Mouse (Mus musculus) lung, postnatal 0 days (tissue): ENCODE results near the gene St3gal3. TPM values are rescaled to one million over a fixed set of nuclear protein-coding genes. Genes with fewer than 3 reads are reported as not detected.
A peak's percentile ranks its signal among the peaks of the same experiment; 100 is the strongest.

Source experiments
- ATAC-seq: fragments of 200-750 bp; cut with Nextera tagmentation; 2 replicates; pipeline ENCODE4 v1.8.0; 2017; ENCODE audit warnings: moderate library complexity
- DNase-seq: peaks from one replicate; pipeline ENCODE4 v3.0.0-alpha.2; 2016; ENCODE audit warnings: low spot score
- H3K27ac ChIP-seq: fragments of 300-500 bp; sonication (generic); 2 replicates; pipeline ENCODE4 v1.5.1; 2014; ENCODE audit warnings: antibody characterized with exemption, mild to moderate bottlenecking, low read length, mixed read lengths
- H3K27me3 ChIP-seq: fragments of 300-500 bp; sonication (generic); replicated peaks from 2 replicates; pipeline ENCODE4 v1.6.1; 2014; ENCODE audit warnings: low read length, mixed read lengths; ENCODE audit not compliant: insufficient read depth
- H3K36me3 ChIP-seq: fragments of 300-500 bp; sonication (generic); 2 replicates; pipeline ENCODE4 v1.6.1; 2014; ENCODE audit warnings: low read length, mixed read lengths; ENCODE audit not compliant: insufficient read depth
- H3K4me1 ChIP-seq: fragments of 300-500 bp; sonication (generic); 2 replicates; pipeline ENCODE4 v1.6.1; 2014; ENCODE audit warnings: antibody characterized with exemption, low read depth, low read length, mixed read lengths; ENCODE audit not compliant: insufficient read depth
- H3K4me2 ChIP-seq: fragments of 300-500 bp; sonication (generic); replicated peaks from 2 replicates; pipeline ENCODE4 v1.6.1; 2014; ENCODE audit warnings: low read depth, mild to moderate bottlenecking, low read length, moderate library complexity, mixed read lengths
- H3K4me3 ChIP-seq: fragments of 300-500 bp; sonication (generic); 2 replicates; pipeline ENCODE4 v1.5.1; 2014; ENCODE audit warnings: low read depth, low read length
- H3K9ac ChIP-seq: fragments of 300-500 bp; sonication (generic); replicated peaks from 2 replicates; pipeline ENCODE4 v1.6.1; 2014; ENCODE audit warnings: low read depth, mild to moderate bottlenecking
- H3K9me3 ChIP-seq: fragments of 300-500 bp; sonication (generic); 2 replicates; pipeline ENCODE4 v1.6.1; 2016; ENCODE audit warnings: low read length, mixed read lengths
- CTCF ChIP-seq: IDR thresholded peaks from 2 replicates; pipeline ENCODE4 v1.5.1; 2016; ENCODE audit warnings: antibody characterized with exemption, mild to moderate bottlenecking
- EP300 ChIP-seq: IDR thresholded peaks from 2 replicates; pipeline ENCODE4 v1.6.1; 2016; ENCODE audit warnings: antibody characterized with exemption, mild to moderate bottlenecking, control low read depth
- WGBS: fragments of 180-500 bp; shearing (Covaris S2); extraction: QIAGEN DNeasy Blood & Tissue Kit; methylation state at CpG from one replicate; pipeline ENCODE4 v1.1.7; 2014; 5-methylcytosine and 5-hydroxymethylcytosine counted together
- polyA plus RNA-seq: library from polyadenylated mRNA; unstranded; fragments of >200 nt; fragmentation: Nextera tagmentation; extraction: Ambion mirVana; gene quantifications from 2 replicates; pipeline ENCODE4 v1.2.1, GENCODE M21; 2015

The St3gal3 gene
- polyA plus RNA-seq, 1 experiment from 2014 or later: 4.5 TPM

DNA sequence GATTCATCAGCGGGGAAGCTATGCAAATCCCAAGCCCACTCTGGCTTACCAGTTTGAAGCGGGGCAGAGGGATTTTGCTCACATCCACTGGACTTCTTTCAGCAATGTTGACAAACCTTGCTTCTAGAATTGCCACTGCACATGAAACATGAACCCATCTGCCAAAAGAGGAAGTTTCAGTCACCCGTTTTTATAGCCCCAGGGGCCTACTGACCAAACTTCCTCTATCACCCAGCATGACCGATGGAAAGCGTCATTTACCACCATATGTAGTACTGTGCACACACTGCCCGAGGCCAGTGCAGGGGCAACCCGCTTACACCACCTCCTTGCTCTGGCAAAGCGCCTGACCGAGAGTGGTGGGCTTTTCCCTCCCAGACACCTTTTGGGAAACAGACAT, 9.6 kb upstream of the St3gal3 start:
- peaks cover 59% of the 10 kb centered on the region for H3K36me3 ChIP-seq
- no peaks in the 10 kb centered on the region for H3K9me3 ChIP-seq
- H3K9ac ChIP-seq: no peak overlapping the region
- DNase-seq (peak; percentile 43), ATAC-seq (peak; percentile 47; the same call in 1 of the 2 replicates)
- no peaks in the 10 kb centered on the region for H3K4me1 ChIP-seq
- no peak overlapping the region for H3K4me2 ChIP-seq
- WGBS: 82% methylated on average over 9 of the region's 9 CpGs
- H3K4me3 ChIP-seq: no peak overlapping the region
- H3K27me3 ChIP-seq: no peaks in the 10 kb centered on the region
- TF ChIP-seq CTCF: no peak
- no peak for TF ChIP-seq EP300
- no peak overlapping the region for H3K27ac ChIP-seq

DNA sequence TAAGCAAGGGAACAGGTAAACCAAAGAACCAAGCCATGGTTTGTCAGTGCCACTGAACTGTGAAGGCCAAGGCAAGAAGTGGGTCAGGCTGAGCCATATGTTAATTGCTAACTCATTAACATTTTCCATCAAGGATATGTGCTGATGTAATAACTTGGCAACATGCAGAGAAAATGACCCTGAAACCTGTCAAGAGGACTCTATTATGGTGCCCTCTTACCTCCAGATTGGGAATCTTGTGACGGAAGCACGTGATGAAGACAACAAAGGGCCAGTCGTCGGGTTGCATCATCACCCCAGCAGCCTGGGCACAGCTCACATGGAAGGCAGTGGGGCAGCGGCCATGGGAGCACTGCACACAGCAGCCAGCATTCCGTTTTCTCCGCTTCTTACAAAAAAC, 9.0 kb upstream of the St3gal3 start:
- peaks cover 53% of the 10 kb centered on the region for H3K36me3 ChIP-seq
- H3K9me3 ChIP-seq: no peaks in the 10 kb centered on the region
- DNase-seq: no peak
- no peak for TF ChIP-seq EP300
- TF ChIP-seq CTCF: no peak
- H3K27ac ChIP-seq: no peak overlapping the region
- H3K4me2 ChIP-seq: no peak overlapping the region
- no peak overlapping the region for H3K4me3 ChIP-seq
- no peaks in the 10 kb centered on the region for H3K4me1 ChIP-seq
- H3K9ac ChIP-seq: no peak overlapping the region
- no peak for ATAC-seq
- 90% methylated on average over 7 of the region's 7 CpGs for WGBS
- H3K27me3 ChIP-seq: no peaks in the 10 kb centered on the region

DNA sequence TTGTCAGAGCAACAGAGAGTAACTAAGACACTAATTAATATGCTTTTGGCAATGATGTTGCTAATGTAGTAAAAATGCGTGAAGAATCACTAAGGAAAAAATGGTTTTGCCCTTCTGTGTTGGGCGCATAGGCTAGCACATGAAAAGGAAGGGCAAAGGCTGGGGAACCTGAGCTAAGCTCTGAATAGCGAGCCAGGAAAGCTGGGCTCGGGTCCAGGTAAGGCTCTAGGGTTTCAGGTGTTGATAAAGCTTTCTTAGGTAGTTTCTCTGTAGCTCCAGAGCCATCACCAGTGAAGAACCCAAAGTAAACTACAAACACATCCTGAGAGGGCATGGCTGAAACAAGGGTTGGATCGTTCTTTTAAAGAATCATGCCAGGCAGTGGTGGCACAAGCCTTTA, 6.8 kb upstream of the St3gal3 start:
- H3K4me2 ChIP-seq: no peak overlapping the region
- no peaks in the 10 kb centered on the region for H3K27me3 ChIP-seq
- TF ChIP-seq CTCF (no peak), EP300 (no peak)
- H3K4me1 ChIP-seq: no peaks in the 10 kb centered on the region
- no peaks in the 10 kb centered on the region for H3K9me3 ChIP-seq
- DNase-seq: no peak
- peaks cover 39% of the 10 kb centered on the region for H3K36me3 ChIP-seq
- H3K27ac ChIP-seq: no peak overlapping the region
- no peak overlapping the region for H3K9ac ChIP-seq
- ATAC-seq: no peak
- WGBS: 86% methylated on average over 5 of the region's 5 CpGs
- no peak overlapping the region for H3K4me3 ChIP-seq

DNA sequence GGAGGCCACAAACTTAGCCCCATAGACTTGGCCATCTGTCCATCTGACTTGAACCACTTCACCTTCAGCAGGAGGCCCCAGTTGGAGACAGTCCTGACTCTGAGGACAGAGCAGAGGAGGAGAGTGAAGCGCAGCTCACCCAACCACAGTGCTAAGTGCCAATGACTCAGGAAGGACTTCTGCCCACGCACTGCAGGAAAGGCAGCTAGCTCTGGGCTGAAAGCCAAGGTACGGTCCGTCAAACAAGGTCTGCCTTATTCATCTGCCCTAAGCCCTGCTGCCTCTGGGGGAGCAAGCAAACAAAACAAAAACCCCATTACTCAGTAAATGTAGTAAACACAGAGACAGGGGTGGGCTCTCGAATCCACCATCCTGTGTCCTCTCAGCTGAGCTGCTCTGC, 4.2 kb upstream of the St3gal3 start:
- Histone ChIP-seq H3K4me3 (no peak overlapping the region), H3K36me3 (peaks cover 25% of the 10 kb centered on the region), H3K27me3 (no peaks in the 10 kb centered on the region), H3K4me1 (peaks cover 3% of the 10 kb centered on the region; the same call in 1 of the 2 replicates), H3K9me3 (no peaks in the 10 kb centered on the region), H3K9ac (no peak overlapping the region), H3K27ac (no peak overlapping the region), H3K4me2 (no peak overlapping the region)
- peak; percentile 77 for DNase-seq
- peak; percentile 29 for TF ChIP-seq CTCF
- no peak for TF ChIP-seq EP300
- peak; percentile 12 for ATAC-seq
- 35% methylated on average over 5 of the region's 5 CpGs for WGBS

DNA sequence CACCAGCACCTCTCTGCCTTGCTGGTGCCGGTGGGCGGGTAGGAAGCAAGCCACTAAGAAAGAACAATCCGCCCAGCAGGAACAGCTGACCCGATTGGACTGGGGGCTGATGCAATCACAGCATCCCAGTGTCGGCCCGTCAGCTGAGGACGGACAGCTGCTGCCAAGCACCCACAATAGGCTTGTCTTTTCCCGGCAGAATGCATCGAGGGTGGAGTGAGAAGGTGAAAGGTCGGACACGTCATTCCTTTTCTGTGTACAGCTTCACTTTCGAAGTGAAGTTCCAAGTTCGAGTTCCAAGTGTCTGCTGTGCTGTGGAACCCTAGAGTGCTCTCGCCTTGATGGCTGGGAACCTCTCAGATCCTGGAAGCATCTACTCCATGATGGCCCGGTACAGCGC, 3.1 kb upstream of the St3gal3 start:
- Histone ChIP-seq H3K27ac (0 out of 2 replicates have a peak overlapping the region, but pooled peaks have one; percentile 26), H3K4me1 (peaks cover 3% of the 10 kb centered on the region; the same call in 1 of the 2 replicates), H3K36me3 (peaks cover 15% of the 10 kb centered on the region), H3K9ac (no peak overlapping the region), H3K4me3 (no peak overlapping the region), H3K27me3 (no peaks in the 10 kb centered on the region), H3K4me2 (no peak overlapping the region), H3K9me3 (no peaks in the 10 kb centered on the region)
- peak; percentile 78 for DNase-seq
- TF ChIP-seq CTCF: no peak
- TF ChIP-seq EP300: no peak
- 74% methylated on average over 16 of the region's 16 CpGs for WGBS
- peak; percentile 4; the same call in 1 of the 2 replicates for ATAC-seq

DNA sequence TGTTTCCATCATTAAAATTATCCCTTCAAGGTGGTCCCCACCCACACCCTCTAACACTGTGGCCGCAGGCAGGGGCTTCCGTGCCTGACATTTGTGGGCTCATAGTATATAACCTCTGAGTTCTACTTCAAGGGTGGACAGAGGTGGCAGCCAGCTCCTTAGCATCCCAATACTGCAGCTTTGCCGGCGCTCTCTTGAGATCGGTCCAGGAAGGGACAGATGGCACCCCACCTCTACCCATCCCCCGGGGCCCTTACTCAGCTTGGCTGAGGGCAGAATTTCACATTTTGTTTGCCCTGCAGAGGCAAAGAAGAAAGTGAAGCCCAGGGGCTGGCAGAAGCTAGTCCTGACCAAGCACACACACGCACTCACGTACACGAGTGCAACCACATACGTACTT, 2.6 kb upstream of the St3gal3 start:
- ATAC-seq: no peak
- no peak overlapping the region for H3K4me3 ChIP-seq
- no peaks in the 10 kb centered on the region for H3K27me3 ChIP-seq
- WGBS: 96% methylated on average over 10 of the region's 10 CpGs
- H3K36me3 ChIP-seq: peaks cover 12% of the 10 kb centered on the region
- H3K9me3 ChIP-seq: no peaks in the 10 kb centered on the region
- DNase-seq: no peak
- H3K27ac ChIP-seq: no peak overlapping the region
- no peak overlapping the region for H3K9ac ChIP-seq
- H3K4me1 ChIP-seq: peaks cover 3% of the 10 kb centered on the region; the same call in 1 of the 2 replicates
- TF ChIP-seq CTCF (no peak), EP300 (no peak)
- H3K4me2 ChIP-seq: no peak overlapping the region

DNA sequence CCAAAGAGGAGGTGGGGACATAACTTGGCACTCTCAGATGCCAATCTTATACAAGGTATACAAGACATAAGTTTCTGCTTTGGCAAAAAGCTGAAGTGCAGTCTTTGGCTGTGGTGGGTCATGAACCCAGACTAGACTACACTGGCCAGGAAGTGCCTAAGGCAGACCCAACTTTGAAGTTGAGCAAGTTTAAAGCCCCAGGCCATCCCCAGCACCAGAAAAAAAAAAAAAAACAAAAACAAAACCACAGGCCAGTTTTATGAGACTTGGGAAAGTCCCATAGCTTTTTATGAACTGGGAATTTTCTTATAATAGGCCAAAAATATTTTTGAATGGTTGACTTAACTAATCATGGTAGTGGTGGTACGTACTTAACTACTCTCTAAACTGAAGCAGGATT, 700 bp upstream of the St3gal3 start:
- Histone ChIP-seq H3K36me3 (no peaks in the 10 kb centered on the region; the same call in 1 of the 2 replicates), H3K4me2 (peak overlapping the region; percentile 96), H3K9ac (peak overlapping the region; percentile 74; the same call in 1 of the 2 replicates), H3K4me3 (peak overlapping the region; percentile 90; the same call in 1 of the 2 replicates), H3K9me3 (no peaks in the 10 kb centered on the region), H3K4me1 (peaks cover 3% of the 10 kb centered on the region; the same call in 1 of the 2 replicates), H3K27me3 (no peaks in the 10 kb centered on the region), H3K27ac (peak overlapping the region; percentile 48; the same call in 1 of the 2 replicates)
- 100% methylated on average over 1 of the region's 1 CpGs for WGBS
- DNase-seq: no peak
- TF ChIP-seq CTCF (no peak), EP300 (no peak)
- no peak for ATAC-seq
